Mouse (Mus musculus) thymus, postnatal 36 days (tissue): Measurements from ENCODE around the gene Atp13a5.
A peak's percentile ranks its signal among the peaks of the same experiment; 100 is the strongest.

Source experiments
- DNase-seq, 2 experiments: peaks; one replicate each; pipeline ENCODE4 v3.0.0; 2022; ENCODE audit warnings: mixed read lengths in 2 of 2

The Atp13a5 gene

GRCm38 (mm10) chr16:29378458-29378857, at the start of gene Atp13a5:
Gene Atp13a5 (minus strand): TSS chr16:29378732.
- no peak for DNase-seq

GRCm38 (mm10) chr16:29414822-29415221, 36.3 kb upstream of the Atp13a5 start:
- no peak for DNase-seq

- DNase-seq, result no peak
Measured at GRCm38 (mm10) chr16:29407319-29407718, 28.8 kb upstream of the Atp13a5 start.

- DNase-seq, result no peak
Measured at GRCm38 (mm10) chr16:29399079-29399478, 20.5 kb upstream of the Atp13a5 start.

- DNase-seq, result no peak
Measured at GRCm38 (mm10) chr16:29384781-29385180, 6.2 kb upstream of the Atp13a5 start.

- DNase-seq, result no peak
Measured at GRCm38 (mm10) chr16:29374636-29375035, 3.9 kb downstream of the Atp13a5 start.

- DNase-seq, result no peak
Measured at GRCm38 (mm10) chr16:29331351-29332044, 47.0 kb downstream of the Atp13a5 start.

- no peak for DNase-seq
Measured at GRCm38 (mm10) chr16:29330948-29331347, 47.6 kb downstream of the Atp13a5 start.

- no peak for DNase-seq
Measured at GRCm38 (mm10) chr16:29329213-29329612, 49.3 kb downstream of the Atp13a5 start.

GRCm38 (mm10) chr16:29327910-29328309, 50.6 kb downstream of the Atp13a5 start:
- no peak for DNase-seq

GRCm38 (mm10) chr16:29325233-29325919, 53.2 kb downstream of the Atp13a5 start:
- DNase-seq, result no peak

GRCm38 (mm10) chr16:29320717-29321116, 57.8 kb downstream of the Atp13a5 start:
- DNase-seq, result no peak

GRCm38 (mm10) chr16:29315391-29315790, 63.1 kb downstream of the Atp13a5 start:
- no peak for DNase-seq

- DNase-seq, result no peak
Measured at GRCm38 (mm10) chr16:29314991-29315390, 63.5 kb downstream of the Atp13a5 start.

- DNase-seq, result no peak
Measured at GRCm38 (mm10) chr16:29297555-29298021, 80.9 kb downstream of the Atp13a5 start.

- no peak for DNase-seq
Measured at GRCm38 (mm10) chr16:29280691-29281090, 97.8 kb downstream of the Atp13a5 start.

- no peak for DNase-seq
Measured at GRCm38 (mm10) chr16:29254325-29254724, 124.2 kb downstream of the Atp13a5 start.

- no peak for DNase-seq
Measured at GRCm38 (mm10) chr16:29235951-29236350, 142.6 kb downstream of the Atp13a5 start.

- no peak for DNase-seq
Measured at GRCm38 (mm10) chr16:29216395-29217295, 161.9 kb downstream of the Atp13a5 start.

- DNase-seq, result peak in 1 of 2 experiments; percentile 4
Measured at GRCm38 (mm10) chr16:29209605-29210411, 168.7 kb downstream of the Atp13a5 start, which contains the start of gene Hrasls. Gene Hrasls (plus strand): TSS chr16:29209695.

GRCm38 (mm10) chr16:29208841-29209240, 169.7 kb downstream of the Atp13a5 start:
- DNase-seq, result no peak

- no peak for DNase-seq
Measured at GRCm38 (mm10) chr16:29205581-29205980, 173.0 kb downstream of the Atp13a5 start.
